8 mouse cellular contexts compared by ENCODE assay signal in the genomic region with DNA sequence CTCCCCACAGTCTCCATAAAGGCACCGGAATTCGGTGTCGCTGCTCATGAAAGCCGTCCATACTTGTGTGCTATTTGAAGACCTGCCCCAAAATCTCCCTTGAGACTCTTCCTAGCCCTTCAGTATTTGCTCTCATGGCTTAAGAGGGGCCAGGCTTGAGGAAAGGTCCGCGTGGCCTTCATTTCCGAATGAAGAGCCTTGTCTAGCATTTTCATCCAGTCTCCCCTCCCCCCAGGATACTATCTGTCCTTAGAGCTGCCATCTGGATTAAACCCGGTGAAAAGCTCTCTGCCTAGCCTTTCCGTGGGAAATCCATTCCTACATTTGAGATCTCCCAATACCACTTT. TPM values are rescaled to one million over a fixed set of nuclear protein-coding genes. Genes with fewer than 3 reads are reported as not detected.
DNase-seq lines count a peak whose midpoint lies in the region; ATAC-seq and TF ChIP-seq lines count a peak whose summit lies in the region.

No protein-coding gene starts in this region.

- H3K36me3 ChIP-seq in hindbrain, postnatal 0 days (ENCODE audit: insufficient read depth, low read length): no peaks in the 10 kb centered on the region; the same call in 1 of the 2 replicates
- no peaks in the 10 kb centered on the region for H3K36me3 ChIP-seq in lung, postnatal 0 days (ENCODE audit: insufficient read depth, low read length)

- no peaks in the 10 kb centered on the region for H3K27me3 ChIP-seq in hindbrain, postnatal 0 days (ENCODE audit: insufficient read depth, low read length)
- no peaks in the 10 kb centered on the region for H3K27me3 ChIP-seq in lung, postnatal 0 days (replicated peaks; ENCODE audit: insufficient read depth, low read length)

- intact Hi-C loops in gastrocnemius, postnatal 36 days (cut with DNase I): loop anchor here (5.0 kb wide), 1 partner anchor 154 kb away; no protein-coding TSS in a partner anchor

- peak; percentile 34 to 55 for DNase-seq in cerebellum, postnatal 10 days
- DNase-seq in cerebellum, adult 8-10 months: no peak
- peak; percentile 3 for DNase-seq in thymus, postnatal 0 days (ENCODE audit: low spot score)
- no peak for DNase-seq in thymus, postnatal 10 days (ENCODE audit: low spot score in 2 of 2)
- peak; percentile 44 for DNase-seq in hindbrain, postnatal 0 days (ENCODE audit: low spot score)
- DNase-seq in lung, postnatal 0 days (ENCODE audit: low spot score): peak; percentile 28
- DNase-seq in spleen, postnatal 36 days (ENCODE audit: low spot score in 2 of 2): no peak
- DNase-seq in gastrocnemius, postnatal 36 days: no peak

- 33% methylated on average over 9 of the region's 9 CpGs for WGBS in hindbrain, postnatal 0 days
- WGBS in lung, postnatal 0 days: 5% methylated on average over 9 of the region's 9 CpGs

- H3K4me1 ChIP-seq in hindbrain, postnatal 0 days (ENCODE audit: insufficient read depth, low read length): no peaks in the 10 kb centered on the region; the same call in 1 of the 2 replicates
- H3K4me1 ChIP-seq in lung, postnatal 0 days (ENCODE audit: insufficient read depth, low read depth, low read length): no peaks in the 10 kb centered on the region

- peak overlapping the region; percentile 78 for H3K9ac ChIP-seq in hindbrain, postnatal 0 days (replicated peaks; ENCODE audit: low read length)
- peak overlapping the region; percentile 66 for H3K9ac ChIP-seq in lung, postnatal 0 days (replicated peaks; ENCODE audit: low read depth)

- peak; percentile 21 for ATAC-seq in hindbrain, postnatal 0 days
- no peak for ATAC-seq in lung, postnatal 0 days

- peak overlapping the region; percentile 88 for H3K27ac ChIP-seq in hindbrain, postnatal 0 days
- no peak overlapping the region for H3K27ac ChIP-seq in lung, postnatal 0 days (ENCODE audit: low read length)

- peak overlapping the region; percentile 61 for H3K4me2 ChIP-seq in hindbrain, postnatal 0 days (ENCODE audit: low read depth, low read length)
- H3K4me2 ChIP-seq in lung, postnatal 0 days (replicated peaks; ENCODE audit: low read depth, low read length): peak overlapping the region; percentile 61

- H3K9me3 ChIP-seq in hindbrain, postnatal 0 days (ENCODE audit: low read length): no peaks in the 10 kb centered on the region
- no peaks in the 10 kb centered on the region for H3K9me3 ChIP-seq in lung, postnatal 0 days (ENCODE audit: low read length)

- no peak for TF ChIP-seq EP300 in lung, postnatal 0 days (IDR thresholded peaks at IDR 0.05)

- H3K4me3 ChIP-seq in hindbrain, postnatal 0 days (ENCODE audit: low read length): peak overlapping the region; percentile 58
- H3K4me3 ChIP-seq in lung, postnatal 0 days (ENCODE audit: low read depth, low read length): peak overlapping the region; percentile 62

- no peak for TF ChIP-seq CTCF in hindbrain, postnatal 0 days (IDR thresholded peaks at IDR 0.05; ENCODE audit: low read depth)
- TF ChIP-seq CTCF in lung, postnatal 0 days (IDR thresholded peaks at IDR 0.05): no peak

RNA-seq across cellular contexts. Expression of a gene that starts 5.3 kb away (rescaled TPM):
- 135 and 139 TPM in 2 replicates for polyA plus RNA-seq in thymus, postnatal 0 days (2015; fragmentation: Nextera tagmentation; extraction: Ambion mirVana)
- 594 and 667 TPM in 2 replicates for total RNA-seq in hindbrain, postnatal 0 days (2014; rRNA removed)
- 225 and 243 TPM in 2 replicates for polyA plus RNA-seq in hindbrain, postnatal 0 days (2015; fragmentation: Nextera tagmentation; extraction: Ambion mirVana)
- 78.4 and 83.5 TPM in 2 replicates for polyA plus RNA-seq in lung, postnatal 0 days (2015; fragmentation: Nextera tagmentation; extraction: Ambion mirVana)
- total RNA-seq in gastrocnemius, postnatal 36 days (2021): 100 to 1,000 TPM; 130 to 151 TPM

RNA-seq across cellular contexts. Expression of a gene that starts 24.3 kb away (rescaled TPM):
- 36.0 and 40.2 TPM in 2 replicates for polyA plus RNA-seq in thymus, postnatal 0 days (2015; fragmentation: Nextera tagmentation; extraction: Ambion mirVana)
- 260 TPM in 2 replicates for total RNA-seq in hindbrain, postnatal 0 days (2014; rRNA removed)
- polyA plus RNA-seq in hindbrain, postnatal 0 days (2015; fragmentation: Nextera tagmentation; extraction: Ambion mirVana): 157 and 169 TPM in 2 replicates
- 58.1 and 60.3 TPM in 2 replicates for polyA plus RNA-seq in lung, postnatal 0 days (2015; fragmentation: Nextera tagmentation; extraction: Ambion mirVana)
- total RNA-seq in gastrocnemius, postnatal 36 days (2021): 100 to 1,000 TPM; 112 to 126 TPM

RNA-seq across cellular contexts. Expression of a gene that starts 40.3 kb away (rescaled TPM):
- polyA plus RNA-seq in thymus, postnatal 0 days (2015; fragmentation: Nextera tagmentation; extraction: Ambion mirVana): 22.5 and 25.8 TPM in 2 replicates
- 99.0 and 109 TPM in 2 replicates for total RNA-seq in hindbrain, postnatal 0 days (2014; rRNA removed)
- polyA plus RNA-seq in hindbrain, postnatal 0 days (2015; fragmentation: Nextera tagmentation; extraction: Ambion mirVana): 60.3 and 68.9 TPM in 2 replicates
- 6.5 and 6.6 TPM in 2 replicates for polyA plus RNA-seq in lung, postnatal 0 days (2015; fragmentation: Nextera tagmentation; extraction: Ambion mirVana)
- 1 to 10 TPM; 1.1 to 1.9 TPM for total RNA-seq in gastrocnemius, postnatal 36 days (2021)

RNA-seq across cellular contexts. Expression of a gene that starts 46.0 kb away (rescaled TPM):
- 343 and 357 TPM in 2 replicates for polyA plus RNA-seq in thymus, postnatal 0 days (2015; fragmentation: Nextera tagmentation; extraction: Ambion mirVana)
- 94.3 and 150 TPM in 2 replicates for total RNA-seq in hindbrain, postnatal 0 days (2014; rRNA removed)
- 325 and 336 TPM in 2 replicates for polyA plus RNA-seq in hindbrain, postnatal 0 days (2015; fragmentation: Nextera tagmentation; extraction: Ambion mirVana)
- 266 and 277 TPM in 2 replicates for polyA plus RNA-seq in lung, postnatal 0 days (2015; fragmentation: Nextera tagmentation; extraction: Ambion mirVana)
- 100 to 1,000 TPM; 396 to 423 TPM for total RNA-seq in gastrocnemius, postnatal 36 days (2021)

RNA-seq across cellular contexts. Expression of a gene that starts 46.1 kb away (rescaled TPM):
- 43.8 and 49.8 TPM in 2 replicates for polyA plus RNA-seq in thymus, postnatal 0 days (2015; fragmentation: Nextera tagmentation; extraction: Ambion mirVana)
- total RNA-seq in hindbrain, postnatal 0 days (2014; rRNA removed): 58.4 and 64.2 TPM in 2 replicates
- 28.9 and 29.5 TPM in 2 replicates for polyA plus RNA-seq in hindbrain, postnatal 0 days (2015; fragmentation: Nextera tagmentation; extraction: Ambion mirVana)
- 27.2 and 27.3 TPM in 2 replicates for polyA plus RNA-seq in lung, postnatal 0 days (2015; fragmentation: Nextera tagmentation; extraction: Ambion mirVana)
- 10 to 100 TPM; 11.0 to 12.4 TPM for total RNA-seq in gastrocnemius, postnatal 36 days (2021)

Comparison
In these comparisons a context has a peak if more than half of its experiments do, and no peak if none do; other contexts are left out.
1. DNase-seq: peak in cerebellum, postnatal 10 days (2 of 2), thymus, postnatal 0 days (single experiment), hindbrain, postnatal 0 days (single experiment) and lung, postnatal 0 days (single experiment); none in cerebellum, adult 8-10 months (single experiment), thymus, postnatal 10 days (0 of 2), spleen, postnatal 36 days (0 of 2) and gastrocnemius, postnatal 36 days (0 of 2).